Mouse (Mus musculus): ENCODE measurements around the gene Olfr718-ps1.
"Not testable (repeated sequence)": the region's sequence is repeated elsewhere in the genome, so short reads cannot be mapped to it uniquely, and the experiment has no call there.

Gene Olfr718-ps1

GRCm38 (mm10) chr5:143147481-143147880 lies at the start of gene Olfr718-ps1:
Gene Olfr718-ps1, minus strand, starts transcription at chr5:143147581.
- no peak for DNase-seq (ENCODE audit: low spot score)

- no peak for DNase-seq (ENCODE audit: low spot score)
Observed at GRCm38 (mm10) chr5:143196506-143196905, 49.1 kb upstream of the Olfr718-ps1 start.

- no peak for DNase-seq (ENCODE audit: low spot score)
Observed at GRCm38 (mm10) chr5:143195166-143195565, 47.8 kb upstream of the Olfr718-ps1 start.

GRCm38 (mm10) chr5:143194747-143195146 lies 47.4 kb upstream of the Olfr718-ps1 start:
- DNase-seq (ENCODE audit: low spot score) = not testable (repeated sequence)

GRCm38 (mm10) chr5:143192806-143193205 lies 45.4 kb upstream of the Olfr718-ps1 start:
- no peak for DNase-seq (ENCODE audit: low spot score)

- not testable (repeated sequence) for DNase-seq (ENCODE audit: low spot score)
Observed at GRCm38 (mm10) chr5:143188014-143188413, 40.6 kb upstream of the Olfr718-ps1 start.

- peak; percentile 62 for DNase-seq (ENCODE audit: low spot score)
Observed at GRCm38 (mm10) chr5:143180255-143181076, 33.1 kb upstream of the Olfr718-ps1 start, which contains the start of the genes Rbak and Spdye4b. Gene Rbak, minus strand, starts transcription at chr5:143180775. Gene Spdye4b, plus strand, starts transcription at chr5:143181017.

GRCm38 (mm10) chr5:143179179-143179578 lies 31.8 kb upstream of the Olfr718-ps1 start:
- no peak for DNase-seq (ENCODE audit: low spot score)

GRCm38 (mm10) chr5:143177541-143178200 lies 30.3 kb upstream of the Olfr718-ps1 start:
- DNase-seq (ENCODE audit: low spot score) = no peak

GRCm38 (mm10) chr5:143175970-143176369 lies 28.6 kb upstream of the Olfr718-ps1 start:
- no peak for DNase-seq (ENCODE audit: low spot score)

- no peak for DNase-seq (ENCODE audit: low spot score)
Observed at GRCm38 (mm10) chr5:143165508-143166070, 18.2 kb upstream of the Olfr718-ps1 start.

GRCm38 (mm10) chr5:143155534-143155933 lies 8.2 kb upstream of the Olfr718-ps1 start:
- no peak for DNase-seq (ENCODE audit: low spot score)

GRCm38 (mm10) chr5:143153756-143154155 lies 6.4 kb upstream of the Olfr718-ps1 start:
- DNase-seq (ENCODE audit: low spot score) = no peak

- no peak for DNase-seq (ENCODE audit: low spot score)
Observed at GRCm38 (mm10) chr5:143150044-143150443, 2.7 kb upstream of the Olfr718-ps1 start.

- no peak for DNase-seq (ENCODE audit: low spot score)
Observed at GRCm38 (mm10) chr5:143149536-143149935, 2.2 kb upstream of the Olfr718-ps1 start.

- no peak for DNase-seq (ENCODE audit: low spot score)
Observed at GRCm38 (mm10) chr5:143148661-143149060, 1.3 kb upstream of the Olfr718-ps1 start.

- DNase-seq (ENCODE audit: low spot score) = no peak
Observed at GRCm38 (mm10) chr5:143137580-143137979, 9.8 kb downstream of the Olfr718-ps1 start.

GRCm38 (mm10) chr5:143135042-143135441 lies 12.3 kb downstream of the Olfr718-ps1 start:
- DNase-seq (ENCODE audit: low spot score) = no peak

GRCm38 (mm10) chr5:143134216-143135010 lies 13.0 kb downstream of the Olfr718-ps1 start:
- DNase-seq (ENCODE audit: low spot score) = not testable (repeated sequence)

GRCm38 (mm10) chr5:143132935-143133514 lies 14.4 kb downstream of the Olfr718-ps1 start:
- DNase-seq (ENCODE audit: low spot score) = no peak

- no peak for DNase-seq (ENCODE audit: low spot score)
Observed at GRCm38 (mm10) chr5:143130342-143130741, 17.0 kb downstream of the Olfr718-ps1 start.
